Comparison of ENCODE assay signal across 16 mouse cellular contexts in the genomic region with DNA sequence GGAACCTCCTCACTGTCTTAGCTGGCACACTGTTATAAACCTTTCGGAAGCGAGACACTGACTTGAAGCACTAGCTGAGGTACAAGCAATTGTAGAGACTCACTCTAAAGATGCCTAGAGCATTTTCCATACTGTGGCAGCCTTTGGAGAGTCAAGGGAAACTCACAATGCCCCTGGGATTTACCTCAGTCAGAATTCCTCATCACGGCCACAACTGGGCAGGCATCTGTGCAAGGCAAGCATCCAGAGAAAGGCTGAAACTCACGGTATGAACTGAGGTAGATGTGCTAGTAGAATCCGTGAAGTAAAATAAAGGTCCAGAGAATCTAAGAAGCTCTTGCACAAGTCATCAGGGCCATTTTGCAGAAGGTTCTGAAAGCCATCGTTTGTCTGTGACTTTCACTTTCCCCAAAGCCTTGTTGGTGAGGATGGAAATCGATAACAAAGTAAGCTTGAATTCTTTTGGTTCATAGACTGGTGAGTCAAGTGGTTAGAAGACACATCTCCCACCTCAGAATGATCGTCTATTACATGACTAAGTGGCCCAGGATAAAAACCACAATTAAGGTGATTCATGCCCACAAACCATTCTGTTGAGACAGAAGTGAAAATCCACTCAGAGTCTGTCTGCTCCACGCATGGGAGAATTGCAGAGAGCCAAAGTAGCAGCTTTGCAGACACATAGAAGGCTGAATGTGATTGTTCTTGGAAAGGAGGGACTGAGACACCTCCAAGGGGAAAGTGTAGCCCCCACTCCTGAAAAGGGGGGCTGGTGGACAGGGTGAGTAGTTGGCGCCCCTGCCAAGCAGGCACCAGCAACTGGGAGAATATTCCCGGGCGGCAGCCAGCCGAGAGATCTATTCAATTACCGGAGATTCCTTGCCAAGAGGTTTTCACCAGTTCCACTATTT. TPM values are rescaled to one million over a fixed set of nuclear protein-coding genes. Genes with fewer than 3 reads are reported as not detected.
DNase-seq lines count a peak whose midpoint lies in the region; ATAC-seq lines count a peak whose summit lies in the region.
"Had no signal": no experiment of that assay in that cellular context is flagged by ENCODE, and none has a peak within 500 bp of the region (broad histone marks: within the 10 kb centered on the region; RNA-seq: fewer than 3 reads in every experiment).

No protein-coding gene starts in this region.

- H3K9me3 ChIP-seq in forebrain, embryonic 10.5 days: no peaks in the 10 kb centered on the region
- no peaks in the 10 kb centered on the region for H3K9me3 ChIP-seq in midbrain, embryonic 12.5 days
- H3K9me3 ChIP-seq: embryonic facial prominence, embryonic 12.5 days; G1E; liver, embryonic 15.5 days had no signal

- H3K27me3 ChIP-seq in forebrain, embryonic 10.5 days (ENCODE audit: poor library complexity, severe bottlenecking): 0 out of 2 replicates have a peak, but pooled peaks cover 10% of the 10 kb centered on the region
- H3K27me3 ChIP-seq in midbrain, embryonic 12.5 days: peaks cover 12% of the 10 kb centered on the region
- H3K27me3 ChIP-seq: embryonic facial prominence, embryonic 12.5 days; liver, embryonic 15.5 days had no signal

- H3K36me3 ChIP-seq in forebrain, embryonic 10.5 days (replicated peaks): no peaks in the 10 kb centered on the region
- H3K36me3 ChIP-seq in midbrain, embryonic 12.5 days: no peaks in the 10 kb centered on the region
- H3K36me3 ChIP-seq: embryonic facial prominence, embryonic 12.5 days; G1E; liver, embryonic 15.5 days had no signal

- peak overlapping the region; percentile 71 for H3K27ac ChIP-seq in forebrain, embryonic 10.5 days
- H3K27ac ChIP-seq in midbrain, embryonic 12.5 days (replicated peaks): peak overlapping the region; percentile 39; the same call in 1 of the 2 replicates
- H3K27ac ChIP-seq: embryonic facial prominence, embryonic 12.5 days; liver, embryonic 15.5 days had no signal

- peak overlapping the region; percentile 23; the same call in 1 of the 2 replicates for H3K4me3 ChIP-seq in forebrain, embryonic 10.5 days
- no peak overlapping the region for H3K4me3 ChIP-seq in midbrain, embryonic 12.5 days
- H3K4me3 ChIP-seq: embryonic facial prominence, embryonic 12.5 days; liver, embryonic 15.5 days had no signal

- ATAC-seq in midbrain, embryonic 12.5 days (ENCODE audit: low FRiP score, low read depth): peak; percentile 42; the same call in 1 of the 2 replicates

- H3K4me1 ChIP-seq in forebrain, embryonic 10.5 days: peaks cover 23% of the 10 kb centered on the region
- H3K4me1 ChIP-seq in midbrain, embryonic 12.5 days: peaks cover 9% of the 10 kb centered on the region
- H3K4me1 ChIP-seq: embryonic facial prominence, embryonic 12.5 days; liver, embryonic 15.5 days had no signal

- peak; percentile 16 to 21 for DNase-seq in cerebellum, postnatal 10 days
- DNase-seq in cerebellum, adult 11-12 months: no peak
- DNase-seq in 3134 (ENCODE audit: extremely low read depth, insufficient read length, low spot score): peak; percentile 29
- no peak for DNase-seq in forebrain, embryonic 10.5 days (ENCODE audit: extremely low spot score, low spot score)
- no peak for DNase-seq in left cerebral cortex, adult 11 months (ENCODE audit: low spot score)
- DNase-seq in spleen, postnatal 36 days (ENCODE audit: low spot score in 2 of 2): no peak
- no peak for DNase-seq in layer of hippocampus, adult 11-12 months (ENCODE audit: low spot score)
- DNase-seq: B cell, adult 2 months; cerebellum, adult 9-10 months; heart, adult 18-20 months; kidney, adult 8-10 months; lung, postnatal 4 days had no signal

- WGBS in forebrain, embryonic 10.5 days: 40% methylated on average over 14 of the region's 14 CpGs
- WGBS in midbrain, embryonic 12.5 days: 40% methylated on average over 14 of the region's 14 CpGs

- H3K9ac ChIP-seq in midbrain, embryonic 12.5 days (replicated peaks): no peak overlapping the region
- H3K9ac ChIP-seq: embryonic facial prominence, embryonic 12.5 days; liver, embryonic 15.5 days had no signal

- H3K4me2 ChIP-seq in midbrain, embryonic 12.5 days (replicated peaks): peak overlapping the region; percentile 30
- H3K4me2 ChIP-seq: embryonic facial prominence, embryonic 12.5 days; liver, embryonic 15.5 days had no signal

RNA-seq across cellular contexts. Expression of gene Elmo1, which starts 42.2 kb away (rescaled TPM):
- polyA plus RNA-seq in forebrain, embryonic 10.5 days (2016; fragmentation: Nextera tagmentation; extraction: Ambion mirVana): 8.9 and 9.4 TPM in 2 replicates
- 24.1 and 25.5 TPM in 2 replicates for polyA plus RNA-seq in midbrain, embryonic 12.5 days (2016; fragmentation: Nextera tagmentation; extraction: Ambion mirVana)
- polyA plus RNA-seq: G1E had no signal

Comparison
In these comparisons a context has a peak if more than half of its experiments do, and no peak if none do; other contexts are left out.
1. DNase-seq: peak in cerebellum, postnatal 10 days (2 of 2) and 3134 (single experiment); none in cerebellum, adult 11-12 months (single experiment), forebrain, embryonic 10.5 days (single experiment), left cerebral cortex, adult 11 months (single experiment), spleen, postnatal 36 days (0 of 2) and layer of hippocampus, adult 11-12 months (single experiment).